Mouse (Mus musculus) c-Kit-negative CD71-positive TER-119-positive erythroid progenitor cells, embryonic 14.5 days (primary cell): ENCODE results near the gene Kifc3.

ENCODE experiments used
- DNase-seq: peaks from one replicate; pipeline ENCODE4 v3.0.0-alpha.2; 2013; ENCODE audit warnings: low read depth, low spot score

Kifc3 gene

DNA sequence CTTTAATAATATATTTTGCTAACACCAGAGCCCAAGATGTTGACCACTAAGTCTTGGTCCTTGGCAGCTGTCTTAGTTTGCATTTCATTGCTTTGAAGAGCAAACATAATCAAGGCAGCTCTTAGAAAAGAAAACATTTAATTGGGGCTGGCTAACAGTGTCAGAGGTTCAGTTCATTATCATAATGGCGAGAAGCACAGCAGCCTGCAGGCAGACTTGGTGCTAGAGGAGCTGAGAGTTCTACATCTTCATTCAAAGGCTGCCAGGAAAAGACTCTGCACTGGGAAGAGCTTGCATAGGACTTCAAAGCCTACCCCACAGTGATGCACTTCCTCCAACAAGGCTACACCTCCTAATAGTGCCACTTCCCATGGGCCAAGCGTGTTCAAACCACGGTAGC is 45.5 kb downstream of the Kifc3 start:
- DNase-seq = no peak

DNA sequence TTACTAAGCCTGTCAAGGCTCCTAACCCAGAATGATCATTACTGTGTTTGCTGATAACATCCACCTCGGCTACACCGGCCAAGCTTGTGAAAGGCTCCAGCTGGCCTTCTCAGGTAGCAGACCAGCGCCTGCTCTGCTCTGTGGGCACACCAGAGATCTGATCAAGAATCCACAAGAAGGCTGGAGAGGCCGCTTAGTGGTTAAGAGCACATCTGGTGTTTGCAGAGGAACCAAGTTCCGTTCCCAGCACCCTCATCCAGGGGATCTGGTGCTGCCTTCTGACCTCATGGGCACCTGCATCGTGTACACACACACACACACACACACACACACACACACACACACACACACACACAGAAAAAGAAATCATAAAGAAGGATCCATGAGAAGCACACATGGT is 46.5 kb downstream of the Kifc3 start:
- DNase-seq = no peak

DNA sequence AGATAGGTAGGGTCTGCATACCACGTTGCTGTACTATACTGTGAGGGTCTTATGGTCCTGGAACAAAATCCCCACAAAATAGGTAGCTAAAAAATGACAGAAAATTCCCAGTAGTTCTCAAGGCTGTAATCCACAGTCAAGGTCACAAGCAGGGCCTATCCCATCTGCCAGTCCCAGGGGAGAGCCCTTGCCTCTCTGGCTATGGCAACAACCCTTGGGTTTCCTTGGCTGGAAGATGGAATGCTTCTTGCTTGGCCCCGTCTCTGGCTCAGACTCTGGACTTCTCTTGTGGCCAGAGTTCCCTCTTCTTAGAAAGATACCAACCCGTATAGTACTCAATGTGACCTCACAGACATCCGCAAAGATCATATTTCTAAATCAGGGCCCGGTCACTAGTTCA is 47.3 kb downstream of the Kifc3 start:
- no peak for DNase-seq

DNA sequence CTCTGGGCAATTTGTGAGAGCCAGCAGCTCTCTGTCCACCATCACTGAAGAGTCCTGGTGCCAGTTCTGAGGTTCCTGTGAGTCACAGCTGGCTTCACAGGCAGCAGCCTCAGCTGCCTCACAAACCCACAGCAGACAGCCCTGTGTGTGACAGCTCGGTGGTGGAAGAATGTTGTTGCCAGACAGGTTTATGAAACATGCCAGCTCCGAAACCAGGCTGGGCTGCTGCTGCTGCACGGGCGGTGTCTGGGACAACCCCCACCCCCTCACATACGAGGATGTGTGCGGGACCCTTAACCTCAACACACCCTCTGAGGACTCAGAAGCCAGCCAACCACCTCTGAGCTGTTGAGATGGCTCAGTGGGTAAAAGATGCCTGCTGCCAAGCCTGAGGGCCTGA is 48.0 kb downstream of the Kifc3 start:
- DNase-seq = no peak

DNA sequence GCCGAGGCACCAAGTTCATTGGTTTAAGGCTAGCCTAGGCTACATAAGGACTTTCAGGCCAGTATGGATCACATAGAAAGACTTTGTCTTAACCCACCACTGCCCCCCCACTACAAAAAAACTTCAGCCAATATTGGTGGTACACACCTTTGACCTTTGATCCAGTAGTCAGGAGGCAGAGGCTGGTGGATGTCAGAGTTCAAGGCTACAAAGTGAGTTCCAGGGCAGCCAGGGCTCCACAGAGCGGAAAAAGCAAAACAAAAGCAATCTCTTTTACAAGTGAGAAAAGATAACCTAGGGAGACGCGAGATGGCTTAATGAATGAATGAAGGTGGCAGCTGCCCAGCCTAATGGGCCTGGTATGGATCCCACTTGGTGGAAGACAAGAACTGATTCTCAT is 48.6 kb downstream of the Kifc3 start:
- DNase-seq = no peak

DNA sequence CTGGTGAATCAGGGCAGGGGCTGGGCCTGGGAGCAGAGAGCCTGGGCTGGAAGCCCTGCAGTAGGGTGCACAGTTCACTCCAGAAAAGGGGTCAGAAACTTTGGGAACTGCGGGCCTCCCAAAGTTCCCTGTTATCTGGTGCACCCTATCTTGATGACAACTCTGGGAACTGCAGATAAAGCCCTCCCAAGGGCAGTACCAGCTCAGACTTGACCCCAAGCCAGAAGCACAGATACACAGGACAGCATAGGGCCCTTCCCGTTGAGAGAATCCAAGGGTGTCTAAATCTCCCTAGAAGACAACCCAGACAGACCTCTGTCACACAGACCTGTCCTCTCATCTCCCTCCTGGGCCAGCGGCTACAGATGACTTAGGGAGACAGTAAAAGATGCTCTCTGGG is 52.0 kb downstream of the Kifc3 start:
- DNase-seq = no peak

DNA sequence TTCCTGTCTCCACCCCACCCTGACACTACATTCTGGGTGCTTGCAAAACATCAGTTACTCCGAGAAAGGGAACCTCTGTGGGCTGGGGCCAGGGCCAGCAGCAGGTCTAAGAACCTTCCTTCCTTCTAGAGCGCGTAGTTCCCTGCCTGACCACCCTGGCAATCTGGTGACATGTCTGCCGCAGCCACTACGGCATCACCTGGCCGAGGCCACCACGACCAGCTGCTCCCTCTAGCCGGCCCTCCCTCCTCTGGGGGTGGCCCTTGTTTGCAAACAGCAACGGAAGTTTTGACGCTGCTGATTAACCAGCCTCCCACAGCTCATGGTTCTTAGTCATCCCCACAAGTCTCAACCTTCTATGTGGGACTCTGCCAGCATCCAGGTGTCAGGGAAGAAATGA is 53.2 kb downstream of the Kifc3 start:
- no peak for DNase-seq

DNA sequence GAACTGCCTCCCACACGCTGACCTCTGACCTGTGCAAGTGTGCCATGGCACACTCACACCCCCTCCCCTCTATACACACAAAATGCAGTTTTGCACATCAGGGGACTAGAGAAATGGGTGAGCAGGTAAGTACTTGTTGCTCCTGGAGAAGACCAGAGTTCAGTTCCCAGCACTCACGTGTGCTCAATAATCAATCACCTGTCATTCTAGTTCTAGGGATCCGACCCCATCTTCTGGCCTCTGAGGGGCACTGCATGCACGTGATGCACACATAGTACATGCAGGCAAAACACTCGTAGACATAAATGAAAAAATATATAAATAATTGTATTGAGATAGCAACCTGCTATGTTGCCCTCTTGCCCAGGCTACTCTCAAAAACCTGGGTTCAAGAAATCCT is 55.8 kb downstream of the Kifc3 start:
- DNase-seq = no peak

DNA sequence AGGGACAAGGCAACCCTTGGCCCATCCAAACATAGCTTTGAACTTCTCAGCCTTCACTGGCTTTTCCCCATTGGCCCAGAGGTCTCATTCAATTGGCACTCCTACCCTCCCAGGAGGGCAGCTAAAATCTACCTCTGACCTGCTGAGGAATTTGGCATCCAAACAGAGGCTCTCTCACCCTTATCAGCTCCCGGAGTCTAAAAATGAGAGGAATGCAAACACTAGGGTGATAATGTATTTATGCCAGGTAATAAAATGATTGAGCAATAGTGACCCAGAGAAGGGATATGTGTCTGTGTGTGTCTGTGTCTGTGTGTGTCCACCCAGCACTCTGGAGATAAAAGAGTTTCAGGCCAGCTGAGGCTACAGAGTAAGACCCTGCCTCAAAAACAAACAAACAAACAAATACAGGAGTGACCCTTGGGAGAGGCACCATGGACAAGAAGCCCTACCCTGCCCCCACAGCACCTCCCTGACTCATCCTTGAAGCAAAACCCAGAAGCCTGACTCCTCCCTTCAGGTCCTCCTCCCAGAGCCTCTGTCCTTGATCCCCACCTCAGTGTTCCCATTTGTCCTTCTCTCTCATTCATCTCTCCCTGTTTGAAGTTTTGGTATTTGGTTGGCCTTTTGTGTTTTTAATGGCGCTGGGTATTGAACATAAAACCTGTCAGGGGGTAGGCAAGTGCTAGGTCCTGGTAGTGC is 56.4 kb downstream of the Kifc3 start:
- DNase-seq = no peak

DNA sequence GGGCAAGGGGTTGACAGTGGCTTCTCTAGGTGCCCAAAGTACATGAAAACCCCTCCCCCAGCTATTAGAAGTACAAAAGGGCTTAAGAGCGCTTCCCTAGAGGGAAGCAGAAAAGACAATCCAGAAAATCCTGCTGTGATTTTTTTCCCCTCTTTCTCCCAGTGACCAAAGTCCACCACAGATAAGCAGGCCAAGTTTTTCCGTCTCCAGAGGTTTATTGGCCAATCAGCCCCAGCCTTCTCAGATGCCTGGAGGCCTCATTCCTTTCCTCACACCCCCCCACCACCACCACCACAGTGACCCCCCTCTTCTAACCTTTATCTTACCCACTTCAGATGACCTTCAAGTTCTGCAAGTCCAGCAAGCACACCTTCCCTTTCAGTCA is 58.0 kb downstream of the Kifc3 start:
- no peak for DNase-seq

DNA sequence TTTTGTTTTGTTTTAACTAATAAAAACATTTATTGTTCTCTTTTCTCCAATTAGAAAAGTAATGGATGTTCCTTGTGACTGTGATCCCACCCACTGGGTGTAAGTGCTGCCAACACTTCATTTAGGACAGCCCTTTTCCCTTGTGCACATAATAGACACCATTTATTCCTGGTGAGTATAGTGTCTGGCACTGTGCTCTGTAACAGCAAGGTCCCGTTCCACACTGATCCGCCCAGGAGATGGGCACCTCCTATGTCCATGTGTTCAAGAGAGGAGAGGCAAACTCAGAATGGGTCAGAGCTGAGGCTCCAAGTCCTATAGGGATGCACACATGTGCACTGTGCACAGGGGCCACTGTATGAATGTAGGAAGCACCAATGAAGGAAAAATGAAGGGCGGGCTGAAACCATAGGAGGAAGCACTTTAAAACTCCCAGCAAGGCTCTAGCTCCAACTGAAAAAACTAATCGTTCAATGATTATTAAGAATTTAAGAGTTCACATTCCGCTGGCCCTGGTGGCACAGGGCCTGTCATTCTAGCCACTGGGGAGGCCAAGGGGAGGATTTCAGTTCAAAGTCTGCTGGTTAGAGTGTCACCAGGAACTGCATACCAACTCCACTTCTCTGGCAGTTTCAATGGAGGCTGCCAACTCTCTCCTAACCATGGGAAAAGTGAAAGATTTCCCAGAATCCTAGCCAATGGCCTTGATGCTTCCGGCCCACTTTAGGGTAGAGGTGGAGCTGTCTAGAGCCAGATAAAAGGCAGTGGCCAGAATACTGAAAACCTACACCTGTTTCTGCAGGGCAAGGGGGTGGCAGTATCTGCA is 58.6 kb downstream of the Kifc3 start:
- DNase-seq = no peak

DNA sequence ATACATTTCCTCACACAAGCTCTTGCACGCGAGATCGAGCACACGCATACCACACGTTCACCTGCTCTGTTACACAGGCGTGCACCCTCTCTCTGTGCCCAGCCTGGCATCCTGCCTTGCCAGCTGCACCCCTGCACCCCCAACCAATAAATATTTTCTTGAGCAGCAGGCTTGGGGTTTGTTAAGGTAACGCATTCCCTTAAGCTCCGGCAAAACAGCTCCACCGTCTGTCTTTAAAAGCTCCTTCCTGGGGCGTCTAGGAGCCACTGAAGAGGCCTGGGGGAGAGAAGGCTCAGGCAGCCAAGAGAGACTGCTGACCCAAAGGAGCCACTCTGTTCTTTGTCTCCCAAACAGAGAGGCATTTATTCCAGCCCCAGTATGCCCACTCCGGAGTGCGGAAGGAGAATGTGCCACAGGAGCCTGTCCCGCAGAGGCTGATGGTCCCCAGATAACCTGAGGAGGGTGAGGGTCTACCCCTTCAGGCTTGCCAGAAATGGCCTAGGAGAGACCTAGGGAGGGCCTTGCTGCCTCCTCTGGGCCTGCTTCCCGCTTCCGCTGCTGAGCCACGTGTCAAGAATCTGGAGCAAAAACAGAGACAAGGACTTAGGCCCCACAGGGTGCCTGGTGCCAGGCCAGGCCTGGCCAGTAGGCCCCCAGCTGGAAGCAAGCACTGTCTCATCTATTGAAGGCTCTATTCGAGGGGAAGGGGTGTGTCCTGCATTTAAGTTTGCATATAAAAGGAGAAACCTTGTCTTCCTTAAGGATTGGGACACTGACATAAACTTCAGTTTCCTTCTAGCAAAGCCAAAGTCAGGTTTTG is 59.4 kb downstream of the Kifc3 start:
- no peak for DNase-seq

DNA sequence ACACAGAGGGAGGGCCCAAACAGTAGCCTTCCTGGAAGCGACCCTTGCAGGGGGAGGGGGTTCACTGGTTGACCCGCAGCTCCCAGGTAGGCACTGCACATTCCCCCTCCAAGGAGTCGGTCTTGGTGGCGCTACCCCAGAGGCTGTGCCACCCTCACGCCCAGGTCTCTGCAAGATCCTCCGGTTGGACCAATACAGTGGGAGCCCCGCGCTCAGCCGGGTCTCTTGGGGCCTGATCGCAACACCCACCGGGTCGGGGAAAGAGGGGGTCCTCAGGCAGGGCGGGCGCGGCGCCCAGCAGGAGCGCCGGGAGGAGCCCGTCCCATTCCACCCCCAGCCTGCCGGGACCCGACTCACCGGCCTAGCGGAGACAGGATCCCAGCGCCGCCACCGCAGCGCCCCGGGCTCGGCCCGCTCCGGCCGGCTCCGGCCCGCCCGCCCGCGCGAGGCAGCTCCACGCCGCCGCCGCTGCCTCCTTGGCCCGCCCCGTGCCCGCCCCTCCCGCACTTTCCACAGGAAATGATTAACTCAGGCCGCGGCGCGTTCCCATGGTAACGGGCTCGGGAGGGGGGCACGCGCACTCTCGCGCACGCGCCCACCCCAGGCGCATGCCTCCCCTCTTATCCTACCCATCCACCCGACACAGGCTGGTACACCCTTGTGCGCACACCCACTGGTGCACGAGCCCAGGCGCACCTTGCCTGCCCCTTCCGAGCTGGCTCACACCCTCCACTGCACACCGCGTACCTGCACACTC is 60.4 kb downstream of the Kifc3 start:
- DNase-seq = no peak

DNA sequence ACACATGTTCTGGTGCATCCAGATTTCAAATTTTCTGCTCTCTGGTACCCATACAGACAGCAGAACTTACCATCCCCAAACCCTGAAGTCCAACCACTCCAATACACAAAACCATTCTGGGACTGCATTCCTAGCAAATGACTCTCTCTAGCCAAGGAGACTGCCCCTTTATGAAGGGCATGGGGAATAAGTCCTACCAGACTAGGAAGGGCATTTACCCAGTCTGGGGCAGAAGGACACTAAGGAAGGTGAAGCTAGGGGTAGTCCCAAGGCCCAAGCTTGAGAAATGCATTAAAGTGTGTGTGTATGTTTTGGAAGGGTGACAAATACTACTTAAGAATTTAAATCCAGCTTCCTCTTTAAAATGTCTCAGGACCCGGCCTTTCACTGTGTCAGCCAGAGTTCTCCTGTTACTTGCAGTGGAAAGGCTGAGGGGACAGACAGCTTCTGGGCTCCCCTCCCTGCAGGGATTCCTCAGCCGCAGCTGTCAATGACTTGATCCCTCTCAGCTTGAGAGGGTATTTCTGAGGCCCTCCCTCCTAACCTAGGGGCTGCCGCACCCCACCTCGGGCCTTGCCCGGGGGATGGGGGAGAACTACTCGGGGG is 61.0 kb downstream of the Kifc3 start:
- no peak for DNase-seq

DNA sequence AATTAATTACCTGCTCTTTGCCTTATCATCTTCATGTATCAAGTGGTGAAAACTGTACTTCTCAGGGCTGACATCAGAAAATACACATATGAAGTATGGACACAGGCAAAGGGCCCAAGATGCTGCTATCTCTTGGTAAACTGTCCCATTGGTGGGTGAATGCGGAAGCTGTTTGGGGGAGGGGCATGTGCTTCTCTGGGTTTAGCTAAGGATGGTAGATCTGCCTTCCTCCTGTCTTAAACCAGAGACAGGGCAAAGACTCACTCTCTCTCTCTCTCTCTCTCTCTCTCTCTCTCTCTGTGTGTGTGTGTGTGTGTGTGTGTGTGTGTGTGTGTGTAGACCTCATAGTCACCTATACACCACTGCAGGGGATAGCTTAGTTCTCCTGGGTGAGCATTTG is 61.6 kb downstream of the Kifc3 start:
- DNase-seq = no peak

DNA sequence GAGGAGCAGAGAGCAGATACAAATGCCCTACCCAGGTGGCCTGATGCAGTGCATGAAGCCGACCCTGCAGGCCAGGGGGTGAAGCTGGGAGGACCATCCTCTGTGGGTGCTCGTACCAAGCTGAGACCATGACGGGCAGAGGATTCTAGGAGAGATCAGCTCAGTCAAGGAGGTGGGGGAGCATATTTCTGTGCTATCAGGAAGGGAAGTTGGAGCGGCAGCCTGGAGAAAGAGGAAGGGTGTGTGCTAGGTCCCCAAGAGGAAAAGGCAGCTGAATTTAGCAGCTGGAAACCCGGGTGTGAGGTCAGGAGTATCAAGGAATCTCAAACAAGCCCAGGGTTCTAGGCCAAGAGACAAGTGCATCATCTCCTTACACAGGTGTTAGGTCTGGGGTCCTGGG is 62.1 kb downstream of the Kifc3 start:
- DNase-seq = no peak

DNA sequence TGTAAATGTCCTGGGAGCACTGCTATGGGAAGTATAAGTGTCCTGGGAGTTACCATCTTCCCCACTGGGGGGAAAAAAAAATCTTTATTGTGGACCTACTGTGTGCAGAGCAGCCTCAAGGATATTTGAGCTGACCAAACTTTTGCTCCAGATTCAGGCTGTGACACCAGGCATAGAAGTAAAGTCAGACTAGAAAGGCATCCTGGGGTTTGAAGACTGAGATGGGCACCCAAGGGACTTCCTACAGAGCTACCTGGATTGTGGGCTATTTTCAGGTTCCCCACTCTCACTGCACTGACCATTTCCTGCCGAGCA is 63.6 kb downstream of the Kifc3 start:
- no peak for DNase-seq

DNA sequence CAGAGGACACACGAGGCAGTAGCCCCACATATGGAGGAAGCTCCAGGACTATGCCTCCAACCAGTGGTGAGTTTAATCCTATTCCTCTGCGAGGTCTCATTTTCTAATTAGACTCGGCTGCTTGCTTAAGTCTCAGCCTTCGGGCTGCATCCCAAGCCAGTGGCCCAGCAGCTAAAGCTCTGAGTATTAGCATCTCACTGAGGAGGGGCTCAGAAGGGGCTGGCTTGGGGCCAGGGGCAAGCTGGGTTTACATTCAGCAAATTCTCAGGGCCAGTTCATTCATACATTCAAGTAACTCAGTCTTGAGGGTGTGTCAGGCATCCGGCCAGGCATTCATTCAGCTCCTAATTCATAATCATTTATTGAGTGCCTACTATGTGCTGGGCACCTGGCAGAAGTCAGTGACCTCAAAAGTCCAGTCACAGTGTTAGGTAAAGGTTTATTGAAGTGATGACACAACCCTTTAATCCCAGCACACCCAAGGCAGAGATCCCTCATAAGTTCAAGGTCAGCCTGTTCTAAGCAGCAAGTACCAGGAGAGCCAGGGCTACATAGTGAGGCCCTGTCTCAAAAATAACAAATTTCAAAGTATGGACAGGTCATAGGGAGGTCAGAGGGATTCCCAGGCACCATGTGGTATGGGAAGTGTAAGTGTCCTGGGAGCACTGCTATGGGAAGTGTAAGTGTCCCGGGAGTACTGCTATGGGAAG is 64.1 kb downstream of the Kifc3 start:
- no peak for DNase-seq

DNA sequence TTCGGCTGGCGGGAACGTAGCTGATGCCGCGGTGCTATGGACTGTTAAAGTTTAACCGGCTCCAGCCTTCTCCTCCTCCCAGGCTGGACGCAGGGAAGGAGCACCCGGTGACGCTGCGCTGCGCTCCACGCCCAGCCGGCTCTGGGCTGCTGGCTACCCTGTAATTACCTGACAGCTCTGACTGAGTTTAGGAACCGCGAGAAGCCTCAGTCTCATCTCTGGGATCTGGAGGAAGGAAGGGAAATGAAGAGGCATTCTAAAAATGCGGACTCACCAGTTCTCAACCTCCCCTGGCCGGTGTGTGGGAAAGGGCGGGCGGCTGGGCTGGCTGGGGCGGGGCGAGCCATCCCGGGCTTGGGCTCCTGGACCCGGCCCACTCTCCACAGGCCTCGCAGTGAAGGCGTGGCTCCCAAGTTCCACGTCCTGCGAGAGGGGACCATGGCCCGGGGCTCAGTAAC is 64.9 kb downstream of the Kifc3 start:
- no peak for DNase-seq

DNA sequence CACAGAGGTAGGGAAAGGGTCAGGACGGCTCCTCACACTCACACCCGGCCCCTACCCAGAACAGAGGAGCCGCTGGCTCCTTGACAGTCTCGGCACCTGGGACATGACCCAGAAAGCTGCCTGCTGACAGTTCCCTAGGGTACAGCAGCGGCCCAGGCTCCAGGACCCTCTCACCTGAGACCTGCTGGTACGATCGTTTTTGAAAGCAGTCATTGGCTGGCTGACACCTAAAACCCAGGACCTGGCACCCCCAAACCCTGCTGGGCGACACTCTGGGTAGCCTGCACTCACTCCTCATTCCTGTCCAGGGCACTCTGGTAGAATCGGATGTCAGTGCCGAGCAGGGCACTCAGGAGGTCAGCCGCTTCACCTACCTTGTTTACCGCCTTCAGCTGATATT is 65.4 kb downstream of the Kifc3 start:
- no peak for DNase-seq

DNA sequence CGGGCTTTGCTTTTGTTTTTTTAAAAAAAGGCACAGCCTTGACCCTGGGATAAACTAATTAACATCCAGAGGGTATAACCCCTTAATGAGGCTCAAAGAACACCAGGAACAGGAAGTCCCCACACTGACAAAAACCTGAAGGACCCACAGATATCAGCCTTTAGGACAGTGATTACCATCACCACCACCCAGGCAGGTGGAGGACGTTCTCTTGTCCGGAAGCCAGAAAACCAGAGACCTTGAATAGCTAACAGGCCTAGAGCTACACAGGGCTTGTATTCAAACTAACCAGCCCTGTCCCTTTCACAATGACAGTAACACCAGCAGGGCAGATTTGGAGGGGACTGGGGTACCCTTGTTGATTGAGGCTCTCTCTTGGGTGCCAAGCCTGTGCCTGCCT is 66.4 kb downstream of the Kifc3 start:
- DNase-seq = no peak
